Mouse (Mus musculus): ENCODE measurements around the gene Cep131. TPM values are rescaled to one million over a fixed set of nuclear protein-coding genes. Genes with fewer than 3 reads are reported as not detected.

Gene Cep131
- not detected for polyA plus RNA-seq (2014; fragmentation: Illumina TruSeq; extraction: RNeasy Lipid Tissue Mini Kit (QIAGEN cat#74804); ENCODE audit: low read depth, low replicate concordance)

DNA sequence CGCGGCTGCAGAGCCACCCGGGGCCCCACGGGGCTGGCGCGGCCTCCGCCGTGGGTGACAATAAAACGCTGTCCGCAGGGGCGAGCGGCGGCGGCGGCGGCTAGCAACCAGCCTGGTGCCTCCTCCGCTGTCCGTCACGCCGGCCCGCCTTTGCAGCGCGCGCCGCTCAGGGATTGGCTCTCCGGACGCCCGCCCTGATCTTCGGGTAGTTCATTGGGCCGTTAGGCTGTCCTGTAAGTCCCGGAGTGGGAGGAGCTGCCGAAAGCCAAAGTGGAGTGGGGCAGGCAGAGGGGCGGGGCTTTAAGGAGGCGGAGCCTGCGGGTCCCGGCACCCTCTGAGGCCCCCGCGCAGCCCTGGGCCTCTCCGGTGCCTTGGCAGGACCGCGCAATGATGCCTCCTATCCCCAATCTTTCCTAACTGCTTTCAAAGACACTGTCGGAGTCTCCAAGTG is at the start of gene Cep131:
Gene Cep131 (minus strand): TSS at position 126 of the 451 bp plus-strand sequence.

DNA sequence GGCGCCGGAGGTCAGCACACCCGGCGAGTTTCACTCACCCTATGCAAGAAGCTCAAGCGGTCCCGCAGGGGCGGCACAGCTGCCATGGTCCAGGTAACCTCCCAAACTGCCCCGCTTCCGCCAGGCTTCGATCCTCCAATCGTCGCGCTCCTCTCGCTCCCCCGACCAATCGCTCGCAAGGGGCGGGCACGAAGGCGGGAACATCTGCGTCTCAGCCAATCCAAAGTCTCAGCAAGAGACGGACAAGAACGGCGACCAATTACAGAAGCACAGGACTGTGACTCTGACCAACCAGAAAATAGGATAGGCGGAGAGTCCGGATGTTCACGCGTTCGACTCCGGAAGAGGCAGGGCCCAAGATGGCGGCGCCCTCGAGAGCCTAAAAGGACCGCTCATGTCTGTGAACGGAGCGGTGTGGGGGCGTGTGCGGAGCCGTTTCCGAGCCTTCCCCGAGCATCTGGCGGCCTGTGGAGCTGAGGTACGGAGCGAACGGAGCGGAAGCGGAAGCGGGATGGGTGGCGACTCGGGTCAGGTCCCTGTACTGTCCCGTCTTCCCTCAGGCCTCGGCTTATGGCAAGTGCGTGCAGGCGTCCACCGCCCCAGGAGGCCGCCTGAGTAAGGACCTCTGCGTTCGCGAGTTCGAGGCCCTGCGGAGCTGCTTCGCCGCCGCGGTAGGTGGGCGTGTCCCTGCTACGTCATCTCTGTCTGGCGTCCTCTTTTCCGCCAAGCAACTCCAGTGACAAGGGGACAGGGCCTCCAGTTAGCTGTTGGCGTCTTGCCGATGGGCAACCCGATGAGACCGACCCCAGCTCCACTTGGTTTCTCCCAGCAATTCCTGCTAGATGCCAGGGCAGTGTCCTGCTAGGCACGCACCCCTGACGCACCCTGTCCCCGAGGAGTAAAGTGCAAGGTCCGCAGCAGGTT is 12.2 kb upstream of the Cep131 start, which contains the start of the genes Tepsin and Ndufaf8:
Gene Tepsin (minus strand): TSS at position 144 of the 924 bp plus-strand sequence.
Gene Ndufaf8 (plus strand): TSS at position 341 of the 924 bp plus-strand sequence.

DNA sequence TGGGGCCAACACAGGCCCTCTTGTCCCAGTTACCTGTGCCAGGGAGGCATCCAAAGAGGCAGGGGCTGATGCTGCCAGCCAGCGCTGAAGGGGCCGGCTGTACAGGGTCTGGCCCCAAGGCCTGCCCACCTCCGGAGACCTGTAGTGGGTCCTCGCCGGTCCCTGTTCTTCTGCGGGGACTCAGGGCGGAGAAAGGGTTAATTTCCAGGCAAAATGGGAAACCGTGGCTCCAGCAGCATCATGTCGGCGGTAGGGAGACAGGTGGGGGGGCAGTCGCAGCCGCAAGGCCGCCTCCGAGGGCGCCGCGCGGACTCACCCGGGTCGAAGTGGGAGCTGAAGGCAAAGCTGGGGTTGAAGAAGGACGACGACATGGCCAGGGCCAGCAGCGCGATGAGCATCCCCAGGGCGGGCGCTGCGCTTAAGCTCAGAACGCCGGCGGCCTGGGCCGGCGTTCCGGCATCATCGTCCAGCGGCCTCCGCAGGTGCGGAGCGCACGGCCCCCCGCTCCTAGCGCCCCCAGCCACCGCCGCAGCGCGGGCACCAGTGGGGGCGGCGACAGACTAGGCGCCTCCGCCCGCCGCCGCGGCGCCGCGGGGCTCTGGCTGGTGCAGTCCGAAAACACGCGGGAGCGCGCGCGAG is 40.0 kb downstream of the Cep131 start, which contains the start of gene Aatk:
Gene Aatk (minus strand): TSS at position 615 of the 639 bp plus-strand sequence.

Other genes with a start within 250 kb of the Cep131 start
- 1.8 TPM for gene Chmp6, start 173.4 kb downstream of the Cep131 start, polyA plus RNA-seq (2014; fragmentation: Illumina TruSeq; extraction: RNeasy Lipid Tissue Mini Kit (QIAGEN cat#74804); ENCODE audit: low read depth, low replicate concordance)
- 2.2 TPM for gene Baiap2, start 144.1 kb downstream of the Cep131 start, polyA plus RNA-seq (2014; fragmentation: Illumina TruSeq; extraction: RNeasy Lipid Tissue Mini Kit (QIAGEN cat#74804); ENCODE audit: low read depth, low replicate concordance)
- 0.25 TPM for gene Aatk, start 39.7 kb downstream of the Cep131 start, polyA plus RNA-seq (2014; fragmentation: Illumina TruSeq; extraction: RNeasy Lipid Tissue Mini Kit (QIAGEN cat#74804); ENCODE audit: low read depth, low replicate concordance)
- gene Tepsin, start 11.9 kb upstream of the Cep131 start, polyA plus RNA-seq (2014; fragmentation: Illumina TruSeq; extraction: RNeasy Lipid Tissue Mini Kit (QIAGEN cat#74804); ENCODE audit: low read depth, low replicate concordance), result 2.3 TPM
- 2.2 TPM for gene Ndufaf8, start 12.1 kb upstream of the Cep131 start, polyA plus RNA-seq (2014; fragmentation: Illumina TruSeq; extraction: RNeasy Lipid Tissue Mini Kit (QIAGEN cat#74804); ENCODE audit: low read depth, low replicate concordance)
- gene Slc38a10, start 64.5 kb upstream of the Cep131 start, polyA plus RNA-seq (2014; fragmentation: Illumina TruSeq; extraction: RNeasy Lipid Tissue Mini Kit (QIAGEN cat#74804); ENCODE audit: low read depth, low replicate concordance), result 2.1 TPM
- gene Bahcc1, start 146.1 kb upstream of the Cep131 start, polyA plus RNA-seq (2014; fragmentation: Illumina TruSeq; extraction: RNeasy Lipid Tissue Mini Kit (QIAGEN cat#74804); ENCODE audit: low read depth, low replicate concordance), result 2.0 TPM